Comparison of ENCODE assay signal across 9 mouse cellular contexts in the genomic region with DNA sequence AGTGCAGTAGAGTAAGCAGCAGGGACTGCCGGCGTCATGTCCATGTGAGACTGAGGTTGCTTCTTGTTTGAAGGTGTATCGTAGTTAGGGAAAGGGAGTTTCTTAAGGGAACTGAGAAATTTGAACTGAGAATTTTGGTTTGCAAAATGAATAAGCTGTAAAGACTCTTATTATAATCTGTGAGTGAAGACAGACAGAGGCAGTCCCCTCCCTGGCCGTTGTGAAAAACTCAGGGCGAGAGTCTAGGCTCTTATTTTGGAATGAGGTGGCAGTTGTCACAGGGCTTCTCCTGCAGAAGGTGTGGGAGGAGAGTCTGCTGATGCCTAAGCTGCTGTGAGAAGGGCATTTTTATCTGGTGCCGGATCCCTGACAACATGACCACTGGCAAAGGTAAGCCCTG.
DNase-seq lines count a peak whose midpoint lies in the region.
"Had no signal": no experiment of that assay in that cellular context is flagged by ENCODE, and none has a peak within 500 bp of the region (broad histone marks: within the 10 kb centered on the region; RNA-seq: fewer than 3 reads in every experiment).

No protein-coding gene starts in this region.

- DNase-seq in heart, adult 18-20 months: peak; percentile 59 to 61
- no peak for DNase-seq in heart, postnatal 36 days
- peak; percentile 18 for DNase-seq in testis, postnatal 14 days (ENCODE audit: low spot score)
- DNase-seq in testis, postnatal 10 days (ENCODE audit: low spot score): no peak
- DNase-seq in left cerebral cortex, postnatal 14 days (ENCODE audit: low spot score in 2 of 2): peak; percentile 54 to 68
- peak; percentile 74 for DNase-seq in telencephalon, adult 2 months (ENCODE audit: low read depth, low spot score)
- no peak for DNase-seq in cerebellum, postnatal 25 days
- no peak for DNase-seq in thymus, postnatal 36 days
- DNase-seq: adrenal gland, adult 2 months had no signal

- intact Hi-C loops in heart, postnatal 36 days (cut with DNase I): no loop called here
- intact Hi-C loops in left cerebral cortex, postnatal 14 days (cut with DNase I): loop anchor here (5.0 to 10.0 kb wide), 2 partner anchors 94 to 273 kb away; a partner anchor contains a TSS

Comparison
In these comparisons a context has a peak if more than half of its experiments do, and no peak if none do; other contexts are left out.
1. DNase-seq: peak in heart, adult 18-20 months (2 of 2), testis, postnatal 14 days (single experiment), left cerebral cortex, postnatal 14 days (2 of 2) and telencephalon, adult 2 months (single experiment); none in heart, postnatal 36 days (0 of 2), testis, postnatal 10 days (single experiment), cerebellum, postnatal 25 days (0 of 2) and thymus, postnatal 36 days (0 of 2).